Mouse (Mus musculus): ENCODE results near the gene Gtf2h1.

DNA sequence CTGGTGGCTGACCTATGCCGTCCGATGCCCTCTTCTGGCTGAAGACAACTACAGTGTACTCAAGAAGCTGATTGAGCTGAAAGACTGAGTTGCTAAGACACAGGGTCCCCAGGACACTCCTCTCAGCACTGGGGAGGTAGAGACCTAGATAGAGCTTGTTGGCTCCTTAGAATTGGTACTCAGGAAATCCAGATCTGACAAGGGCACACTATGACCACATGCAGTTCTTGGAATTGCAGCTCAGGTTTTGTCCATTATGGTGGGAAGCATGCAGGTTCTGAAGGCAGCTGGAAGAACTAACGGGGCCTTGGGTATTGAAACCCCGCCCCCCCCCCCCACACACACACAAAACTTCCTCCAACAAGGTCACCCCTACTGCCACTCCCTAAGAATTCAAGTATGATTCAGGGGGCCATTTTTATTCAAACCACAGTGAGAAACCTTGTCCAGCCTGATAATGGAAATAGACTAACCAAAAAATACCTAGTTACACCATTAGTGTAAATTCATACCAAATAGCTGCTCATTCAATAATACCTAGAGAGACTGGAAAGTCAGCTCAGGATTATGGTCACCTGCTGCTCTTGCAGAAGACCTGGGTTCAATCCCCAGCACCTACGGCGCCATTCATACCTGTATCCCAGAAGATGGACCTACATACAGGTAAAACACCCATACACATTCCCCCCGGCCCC is 60.1 kb downstream of the Gtf2h1 start:
- no peak for TF ChIP-seq CTCF (IDR thresholded peaks at IDR 0.05; ENCODE audit: low read depth)
- TF ChIP-seq EP300 (IDR thresholded peaks at IDR 0.05; ENCODE audit: low read depth), result no peak
